Mouse (Mus musculus): ENCODE results near the gene Upk3a.
"Not testable (repeated sequence)": the region's sequence is repeated elsewhere in the genome, so short reads cannot be mapped to it uniquely, and the experiment has no call there.

Gene Upk3a

DNA sequence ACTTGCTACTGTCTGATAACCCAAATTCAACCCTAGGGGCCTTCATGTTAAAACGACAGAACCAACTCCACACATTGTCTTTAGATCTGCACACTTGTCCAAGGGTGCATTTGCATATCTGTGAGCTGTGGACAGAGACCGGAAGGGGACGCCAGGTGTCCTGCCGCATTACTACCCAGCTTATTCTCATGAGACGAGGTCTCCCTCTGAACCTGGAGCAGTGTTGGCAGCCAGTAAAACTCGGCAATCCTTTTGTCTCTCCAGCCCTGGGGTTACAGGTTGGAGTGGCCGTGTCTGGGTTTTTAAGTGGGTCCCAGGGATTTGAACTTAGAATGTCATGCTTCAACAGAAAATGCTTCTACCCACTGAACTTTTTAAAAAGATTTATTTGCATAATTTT lies 17.0 kb upstream of the Upk3a start:
- in situ Hi-C loops (cut with MboI; ENCODE audit: low sequenced_read_pairs), result no loop called here

DNA sequence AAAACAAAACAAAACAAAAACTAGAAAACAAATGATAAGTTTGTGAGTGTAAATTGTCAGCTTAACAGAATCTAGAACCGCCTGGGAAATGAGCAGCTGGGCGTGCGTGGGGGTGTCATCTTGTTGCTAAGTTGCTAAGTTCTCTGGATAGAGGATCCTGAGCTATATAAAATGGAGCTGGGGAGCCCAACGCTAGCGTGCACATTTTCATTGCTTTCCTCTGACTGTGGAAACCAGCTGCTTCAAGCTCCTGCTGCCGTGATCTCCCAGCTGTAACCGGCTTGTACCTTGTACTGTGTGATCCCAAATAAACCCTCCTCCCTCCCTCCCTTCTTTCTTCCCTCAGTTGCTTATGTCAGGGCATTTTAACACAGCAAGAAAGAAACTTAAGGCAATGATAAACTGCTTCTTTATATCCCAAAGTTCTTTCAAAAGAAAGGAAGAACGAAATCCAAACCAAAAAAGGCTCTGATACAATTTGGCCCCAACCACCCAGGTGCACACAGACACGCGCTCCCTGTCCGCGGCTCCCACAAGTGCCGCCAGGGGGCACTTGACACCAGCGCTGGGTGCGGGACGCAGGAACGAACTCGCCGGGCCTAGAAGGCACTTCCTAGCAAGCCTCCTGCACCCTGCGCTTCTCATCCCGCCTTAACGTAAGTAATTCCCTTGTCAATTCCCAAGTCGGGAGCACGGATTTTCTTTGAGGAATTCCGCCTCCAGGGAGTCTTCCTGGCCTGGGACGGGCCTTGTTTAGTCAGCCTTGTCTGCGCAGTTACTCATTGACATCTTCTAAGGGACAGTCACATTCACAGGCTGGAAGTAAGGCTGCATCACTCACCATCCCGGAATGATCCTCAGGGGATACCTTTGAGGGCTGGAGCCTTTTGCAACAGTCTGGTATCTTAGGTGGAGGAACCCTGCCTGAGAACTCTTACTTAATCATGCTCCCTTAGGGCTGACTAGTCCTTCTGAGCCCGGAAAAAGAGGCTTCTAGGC lies 15.7 kb upstream of the Upk3a start:
- in situ Hi-C loops (cut with MboI; ENCODE audit: low sequenced_read_pairs), result no loop called here

DNA sequence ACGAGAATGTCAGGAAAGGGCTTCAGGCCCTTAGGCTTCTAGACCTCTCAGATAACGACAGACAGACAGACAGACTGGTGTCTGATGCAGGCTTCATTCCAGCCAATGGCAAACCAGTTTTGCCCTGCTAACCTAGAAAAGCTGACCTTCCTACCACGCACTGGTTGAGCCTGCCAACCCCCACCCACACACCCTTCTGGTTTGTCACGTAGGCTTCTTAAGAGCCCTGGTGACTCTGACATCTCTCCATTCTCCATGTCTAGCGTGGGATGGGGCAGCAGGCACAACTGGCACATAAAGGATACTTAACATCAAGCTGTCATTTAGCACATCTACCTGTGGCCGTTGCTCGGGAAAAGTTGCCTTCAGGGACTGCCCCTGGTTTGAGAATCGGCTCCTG lies 7.3 kb upstream of the Upk3a start:
- in situ Hi-C loops (cut with MboI; ENCODE audit: low sequenced_read_pairs), result no loop called here

DNA sequence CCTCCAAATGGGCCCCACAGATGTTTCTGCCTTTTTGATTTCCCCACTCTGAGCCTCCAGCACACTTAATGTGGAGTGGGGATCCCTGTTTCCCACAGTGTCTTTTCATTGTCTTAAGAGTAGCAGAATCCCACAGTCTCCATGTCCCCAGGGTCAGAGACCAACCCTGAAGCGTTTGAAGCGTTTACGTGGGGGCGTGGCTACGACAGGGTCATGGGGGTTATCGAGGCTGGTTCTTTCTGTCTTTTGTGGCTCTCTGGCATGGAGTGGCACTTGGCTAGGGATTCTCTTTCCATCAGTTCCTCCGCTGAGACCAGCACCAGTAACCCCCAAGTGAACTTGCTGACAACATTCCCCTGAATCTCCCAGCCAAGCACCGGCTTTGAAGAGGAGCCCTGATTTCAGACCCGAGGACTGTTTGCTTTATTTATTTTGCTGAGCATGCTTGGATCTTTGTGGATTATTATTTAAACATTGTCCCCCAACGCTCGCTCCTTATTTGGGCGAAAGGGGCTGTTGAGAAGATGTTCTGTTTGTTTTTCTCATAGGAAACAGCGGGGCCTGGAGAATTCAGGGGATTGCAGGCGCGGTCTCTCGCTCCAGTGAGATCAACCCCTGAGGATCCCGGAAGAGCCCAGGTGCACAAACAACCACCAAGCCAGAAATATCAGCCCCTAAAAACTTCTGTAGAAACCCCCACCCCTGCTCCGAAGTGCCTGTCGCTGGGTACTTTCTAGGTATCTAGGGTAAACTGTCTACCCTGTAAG lies 4.9 kb upstream of the Upk3a start:
- in situ Hi-C loops (cut with MboI; ENCODE audit: low sequenced_read_pairs), result no loop called here

DNA sequence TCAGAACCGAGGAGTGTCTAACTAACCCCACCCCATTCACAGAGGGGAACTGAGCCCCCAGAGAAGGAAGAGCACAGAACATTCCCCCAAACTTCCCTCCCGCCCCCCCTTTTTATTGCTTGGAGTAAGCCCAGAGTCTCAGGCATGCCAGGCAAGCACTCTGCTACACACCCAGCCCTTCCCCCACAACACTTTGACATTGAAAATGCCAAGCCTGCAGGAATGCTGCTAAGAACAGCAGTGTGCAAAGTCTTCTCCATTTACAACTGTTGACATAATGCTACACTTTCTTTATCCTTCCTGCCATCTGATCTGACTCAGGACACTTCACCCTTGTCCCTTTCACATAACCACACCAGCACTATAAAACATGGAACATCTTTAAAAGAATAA lies 4.3 kb upstream of the Upk3a start:
- in situ Hi-C loops (cut with MboI; ENCODE audit: low sequenced_read_pairs), result no loop called here

DNA sequence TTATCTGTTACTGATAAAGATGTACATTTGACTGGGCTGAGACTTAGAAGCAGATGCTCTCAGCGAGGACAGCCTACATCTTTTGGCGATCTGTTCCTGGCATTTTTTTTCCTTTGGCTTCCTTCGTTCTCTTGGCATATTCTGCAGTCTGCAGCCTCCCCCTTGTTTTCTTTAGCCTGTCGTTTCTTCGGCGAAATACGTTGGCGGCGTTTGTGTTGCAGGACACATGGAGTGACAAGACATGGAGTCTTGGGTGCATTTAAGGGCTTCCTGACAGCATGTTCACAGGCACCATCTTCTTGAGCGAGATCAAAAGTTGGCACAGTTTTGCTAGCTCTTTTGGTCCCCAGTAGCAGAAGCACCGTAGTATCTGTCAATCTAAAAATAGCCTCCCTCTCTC lies 1.2 kb upstream of the Upk3a start:
- in situ Hi-C loops (cut with MboI; ENCODE audit: low sequenced_read_pairs), result no loop called here

DNA sequence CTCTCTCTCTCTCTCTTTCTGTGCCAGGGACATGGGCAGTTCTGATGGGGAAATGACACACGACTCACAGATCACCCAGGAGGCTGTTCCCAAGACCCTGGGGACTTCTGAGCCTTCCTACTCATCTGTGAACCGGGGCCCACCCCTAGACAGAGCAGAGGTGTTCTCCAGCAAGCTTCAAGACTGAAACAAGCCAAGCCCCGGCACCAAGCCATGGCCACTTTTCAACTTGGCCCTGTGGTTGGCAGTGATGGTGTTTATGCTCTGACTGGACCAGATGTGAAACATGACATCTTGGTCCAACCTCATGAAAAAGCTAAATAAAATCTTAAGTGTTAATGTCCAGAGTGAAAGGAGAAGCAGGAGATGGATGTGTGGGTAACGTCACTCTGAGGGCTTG lies 5.3 kb downstream of the Upk3a start:
- in situ Hi-C loops (cut with MboI; ENCODE audit: low sequenced_read_pairs), result no loop called here

DNA sequence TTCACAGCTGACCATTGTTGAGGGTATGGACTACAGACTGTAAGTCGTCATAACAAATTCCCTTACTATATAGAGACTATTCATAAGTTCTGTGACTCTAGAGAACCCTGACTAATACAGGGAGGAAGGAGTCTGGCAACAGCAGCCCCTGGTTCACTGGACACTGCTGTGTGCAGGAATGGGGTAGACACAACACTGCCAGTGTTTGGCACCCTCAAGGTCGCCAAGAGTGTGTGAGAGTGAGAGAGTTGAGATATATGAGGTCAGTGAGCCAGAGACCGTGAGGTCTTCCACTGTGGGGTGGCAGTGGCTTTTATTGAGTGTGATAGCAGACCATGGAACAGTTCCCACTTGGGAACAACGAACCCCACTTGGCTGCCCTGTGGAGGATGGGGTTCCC lies 9.3 kb downstream of the Upk3a start:
- in situ Hi-C loops (cut with MboI; ENCODE audit: low sequenced_read_pairs), result no loop called here

DNA sequence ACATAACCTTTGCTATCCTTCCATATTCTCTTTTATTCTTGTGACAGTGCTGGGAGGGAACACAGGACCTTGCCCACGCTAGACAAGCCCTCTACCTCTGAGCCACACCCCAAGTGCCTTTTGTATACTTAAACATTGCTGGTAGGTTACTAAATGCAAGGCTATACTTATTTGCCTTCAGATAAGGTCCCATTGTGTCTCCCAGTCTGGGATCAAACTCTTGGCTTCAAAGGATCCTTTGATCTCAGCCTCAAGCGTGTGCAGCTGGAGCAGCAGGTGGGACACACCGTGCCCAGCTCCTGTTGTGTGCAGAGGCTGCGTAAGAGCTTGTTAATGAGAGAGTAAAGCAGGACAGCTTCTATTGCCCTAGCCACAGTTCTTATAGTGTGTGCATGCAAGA lies 10.8 kb downstream of the Upk3a start:
- in situ Hi-C loops (cut with MboI; ENCODE audit: low sequenced_read_pairs), result no loop called here

DNA sequence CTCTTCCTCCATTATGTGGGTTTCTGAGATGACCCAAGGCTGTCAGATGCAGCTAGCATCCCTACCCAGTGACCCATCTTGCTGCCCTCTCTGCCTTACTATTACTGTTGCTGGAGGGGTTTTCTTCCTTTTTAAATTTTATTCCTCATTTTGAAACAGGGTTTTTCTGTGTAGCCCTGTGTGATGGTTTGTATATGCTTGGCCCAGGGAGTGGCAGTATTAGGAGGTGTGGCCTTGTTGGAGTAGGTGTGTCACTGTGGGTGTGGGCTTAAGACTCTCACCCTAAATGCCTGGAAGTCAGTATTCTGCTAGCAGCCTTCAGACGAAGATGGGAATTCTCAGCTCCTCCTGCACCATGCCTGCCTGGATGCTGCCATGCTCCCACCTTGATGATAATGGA lies 11.7 kb downstream of the Upk3a start, which contains the start of gene Fam118a:
Fam118a (plus strand) TSS at position 301 of the 400 bp plus-strand sequence.
- in situ Hi-C loops (cut with MboI; ENCODE audit: low sequenced_read_pairs), result not testable (repeated sequence)

DNA sequence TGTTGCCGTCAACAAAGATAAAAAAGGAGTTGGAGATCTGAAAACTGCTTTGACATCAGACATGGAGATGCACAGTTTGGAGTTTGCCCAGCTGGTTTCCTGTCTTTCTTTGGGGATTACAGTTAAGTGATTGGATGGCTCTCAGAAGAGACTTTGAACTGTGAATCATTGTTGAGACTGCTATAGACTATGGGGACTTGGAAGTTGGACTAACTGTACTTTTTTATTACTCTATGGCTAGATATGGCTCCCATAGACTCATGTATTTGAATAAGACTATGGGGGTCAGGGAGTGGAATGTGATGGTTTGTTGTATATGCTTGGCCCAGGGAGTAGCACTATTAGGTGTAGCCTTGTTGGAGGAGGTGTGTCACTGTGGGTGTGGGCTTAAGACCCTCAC lies 13.7 kb downstream of the Upk3a start:
- in situ Hi-C loops (cut with MboI; ENCODE audit: low sequenced_read_pairs), result not testable (repeated sequence)

DNA sequence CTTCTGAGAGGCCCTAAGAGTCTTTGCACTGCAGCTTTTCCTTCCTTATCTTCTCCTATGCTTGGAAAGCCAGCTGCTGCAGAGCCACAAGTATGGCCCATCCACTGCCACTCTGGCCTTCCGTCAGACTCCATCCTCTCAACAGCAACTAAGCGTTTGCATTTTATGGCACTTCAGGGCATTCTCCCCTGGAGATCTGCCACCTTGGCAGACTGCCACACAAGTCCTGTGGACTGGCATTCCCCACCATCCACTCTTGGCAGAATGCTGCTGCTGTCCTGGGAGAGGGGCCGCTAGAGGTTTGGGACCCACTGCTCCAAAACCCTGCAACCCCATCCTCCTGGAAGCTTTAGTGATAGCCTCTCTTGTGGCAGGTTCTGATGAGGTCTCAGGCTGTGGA lies 14.9 kb downstream of the Upk3a start:
- in situ Hi-C loops (cut with MboI; ENCODE audit: low sequenced_read_pairs), result no loop called here

DNA sequence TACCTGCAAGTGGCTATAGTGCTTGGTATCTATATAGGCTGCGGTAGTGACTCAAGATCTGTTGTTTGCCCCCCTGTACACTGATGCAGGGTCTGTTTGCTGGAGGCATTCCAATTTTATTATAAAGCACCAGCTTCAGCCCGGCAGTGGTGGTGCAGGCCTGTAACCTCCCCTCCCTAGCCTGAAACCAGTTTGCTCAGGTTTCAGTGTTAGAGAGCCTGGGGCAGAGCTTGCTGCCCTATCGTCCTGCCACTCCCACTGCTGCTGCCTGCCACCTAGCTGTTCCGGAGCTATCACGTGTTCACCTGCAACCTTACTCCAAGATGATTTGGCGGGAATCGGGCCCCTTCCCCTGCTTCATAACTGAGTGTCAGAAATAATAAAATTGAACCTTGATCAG lies 17.0 kb downstream of the Upk3a start:
- in situ Hi-C loops (cut with MboI; ENCODE audit: low sequenced_read_pairs), result not testable (repeated sequence)

DNA sequence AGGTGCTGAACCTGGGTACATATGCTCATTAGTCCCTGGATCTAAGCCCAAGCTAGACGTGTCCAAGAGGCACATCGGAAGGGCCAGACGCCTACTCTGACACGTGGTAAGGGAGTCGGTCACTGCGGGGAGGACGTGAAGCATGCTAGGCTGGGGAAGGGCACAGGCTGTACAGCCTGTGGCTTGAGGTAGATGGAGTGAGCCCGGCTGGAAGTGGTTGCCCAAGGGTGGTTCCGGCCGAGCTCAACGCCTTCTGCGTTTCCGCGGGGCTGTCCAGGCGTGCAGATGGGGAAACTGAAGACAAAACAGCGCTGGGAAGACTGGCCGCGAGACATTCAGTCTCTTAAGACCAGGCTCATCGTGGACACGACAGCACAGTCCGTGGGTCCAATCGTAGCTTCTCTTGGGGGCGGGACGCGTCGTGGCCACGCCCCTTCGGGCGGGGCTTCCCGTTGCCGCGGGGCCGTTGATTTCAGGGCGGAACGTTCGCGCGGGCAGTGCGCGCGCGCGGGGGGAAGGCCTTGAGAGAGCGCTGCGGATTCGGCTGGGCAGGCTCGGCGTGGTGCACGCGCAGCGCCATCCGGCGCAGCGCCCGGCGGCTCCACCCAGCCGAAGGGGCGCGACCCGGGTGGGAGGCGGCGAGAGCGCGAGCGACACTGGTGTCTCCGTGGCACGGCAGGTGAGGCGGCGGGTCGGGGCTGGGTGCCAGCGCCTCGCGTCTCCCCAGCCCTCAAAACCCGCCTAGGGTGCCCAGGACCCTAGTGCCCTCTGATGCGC lies 19.8 kb downstream of the Upk3a start:
- in situ Hi-C loops (cut with MboI; ENCODE audit: low sequenced_read_pairs), result no loop called here

DNA sequence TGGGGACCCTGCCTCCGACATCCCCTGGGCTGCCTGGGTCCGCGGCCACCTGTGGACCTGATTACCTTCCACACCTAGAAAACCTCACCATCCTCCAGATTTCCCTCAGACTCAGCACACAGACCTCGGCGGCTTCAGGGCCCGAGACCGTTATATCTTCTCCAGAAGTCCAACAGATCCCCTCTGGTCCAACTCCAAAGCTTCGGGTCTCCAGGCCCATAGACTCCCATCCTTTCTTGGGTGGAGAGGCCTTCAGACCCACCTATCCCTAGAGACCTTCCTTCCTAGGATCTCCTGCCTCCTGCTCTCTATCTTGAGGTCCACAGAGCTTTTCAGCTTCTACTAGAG lies 20.4 kb downstream of the Upk3a start:
- in situ Hi-C loops (cut with MboI; ENCODE audit: low sequenced_read_pairs), result no loop called here

DNA sequence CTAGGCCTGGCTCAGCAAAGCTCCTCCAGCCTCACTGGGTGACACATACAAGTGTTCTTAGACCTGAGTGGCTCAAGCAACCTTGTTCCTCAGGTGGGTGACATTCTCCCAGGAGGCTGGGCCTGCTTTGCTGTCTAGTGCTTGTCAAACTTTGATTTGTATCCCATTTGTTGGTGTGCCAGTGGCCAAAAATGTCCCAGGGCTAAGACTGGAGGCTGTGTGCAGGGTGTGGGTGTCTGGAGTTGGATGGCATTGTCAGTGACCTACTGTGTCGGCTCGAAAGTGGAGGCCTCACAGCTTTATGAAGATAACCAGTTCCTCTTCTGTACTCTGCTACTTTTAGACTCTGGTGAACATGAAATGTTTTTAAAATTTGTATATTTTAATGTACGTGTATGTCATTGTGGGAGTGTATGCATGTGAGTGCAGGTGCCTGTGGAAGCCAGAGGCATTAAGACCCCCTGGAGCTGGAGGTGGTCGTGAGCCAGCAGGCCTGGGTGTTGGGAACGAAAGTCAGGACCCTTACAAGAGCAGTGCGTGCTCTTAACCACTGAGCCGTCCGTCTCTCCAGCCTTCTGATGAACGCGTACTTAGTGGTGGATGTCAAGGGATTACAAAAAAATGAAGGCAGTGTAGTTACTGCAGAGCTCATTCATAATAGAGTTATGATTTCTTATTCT lies 24.7 kb downstream of the Upk3a start:
- in situ Hi-C loops (cut with MboI; ENCODE audit: low sequenced_read_pairs), result no loop called here

DNA sequence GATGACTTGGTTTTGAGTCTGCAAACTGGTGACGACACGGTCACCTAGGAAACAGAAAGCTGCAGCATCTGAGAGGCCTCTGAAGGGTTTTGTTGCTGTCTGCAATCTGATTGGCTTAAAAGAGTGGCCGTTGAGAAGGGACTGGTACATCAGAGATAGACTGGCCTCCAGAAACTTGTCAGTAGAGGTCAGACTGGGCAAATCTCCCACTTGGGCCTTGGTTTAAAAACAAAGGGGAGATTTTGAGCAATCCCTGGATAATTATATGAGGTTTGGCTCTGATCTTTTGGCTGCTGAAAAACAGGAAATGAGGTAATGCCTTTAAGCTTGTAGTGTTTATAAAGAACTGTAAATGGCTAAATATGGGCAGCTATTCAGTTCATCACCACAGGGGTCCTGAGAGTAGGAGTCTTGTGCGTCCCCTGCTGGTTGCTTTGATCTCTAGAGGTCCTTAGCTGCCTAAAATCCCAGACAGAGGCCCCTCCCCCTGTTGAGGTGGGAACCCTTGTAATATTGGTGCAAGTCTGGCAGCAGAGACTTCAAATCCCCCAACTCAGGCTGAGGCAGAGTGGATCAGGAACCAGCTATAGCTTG lies 25.5 kb downstream of the Upk3a start:
- in situ Hi-C loops (cut with MboI; ENCODE audit: low sequenced_read_pairs), result no loop called here

DNA sequence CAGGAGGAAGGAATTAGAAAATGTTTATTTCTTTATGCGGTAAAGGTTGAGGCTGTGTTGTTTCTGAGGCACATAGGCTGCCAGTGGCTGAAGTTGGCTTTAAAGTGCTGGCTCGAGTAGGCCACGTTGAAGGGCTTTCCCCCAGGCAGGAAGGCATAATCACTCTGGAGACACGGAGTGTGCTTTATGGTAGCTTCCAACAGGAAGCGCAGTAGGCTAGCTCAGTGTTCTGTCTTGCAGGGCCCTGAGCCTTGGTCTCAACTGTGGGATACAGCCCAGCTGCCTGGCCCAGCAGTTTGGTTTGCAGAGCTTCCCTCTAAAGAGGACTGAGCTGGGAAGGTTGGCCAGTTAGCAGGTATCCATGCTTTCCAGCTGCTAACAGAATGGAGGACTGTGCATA lies 26.2 kb downstream of the Upk3a start:
- in situ Hi-C loops (cut with MboI; ENCODE audit: low sequenced_read_pairs), result no loop called here

DNA sequence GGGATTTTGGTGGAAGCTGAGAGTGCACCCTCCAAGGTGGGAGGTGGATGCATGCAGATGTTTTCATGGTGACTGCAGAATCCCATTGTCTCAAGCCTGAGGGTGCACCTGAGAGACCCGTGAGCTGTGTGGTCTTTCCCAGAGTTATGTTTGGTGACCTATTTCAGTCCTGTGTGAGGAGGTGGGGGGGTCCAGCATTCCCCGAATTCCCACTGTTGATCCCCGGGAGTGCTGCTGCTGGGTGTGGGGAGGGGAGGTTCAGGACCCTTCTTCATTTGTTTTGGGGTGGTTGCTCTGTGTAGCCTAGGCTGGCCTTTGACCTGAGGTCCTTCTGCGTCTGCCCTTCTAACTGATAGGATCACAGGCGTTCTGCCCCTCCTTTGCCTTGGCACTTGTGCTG lies 26.8 kb downstream of the Upk3a start:
- in situ Hi-C loops (cut with MboI; ENCODE audit: low sequenced_read_pairs), result no loop called here

DNA sequence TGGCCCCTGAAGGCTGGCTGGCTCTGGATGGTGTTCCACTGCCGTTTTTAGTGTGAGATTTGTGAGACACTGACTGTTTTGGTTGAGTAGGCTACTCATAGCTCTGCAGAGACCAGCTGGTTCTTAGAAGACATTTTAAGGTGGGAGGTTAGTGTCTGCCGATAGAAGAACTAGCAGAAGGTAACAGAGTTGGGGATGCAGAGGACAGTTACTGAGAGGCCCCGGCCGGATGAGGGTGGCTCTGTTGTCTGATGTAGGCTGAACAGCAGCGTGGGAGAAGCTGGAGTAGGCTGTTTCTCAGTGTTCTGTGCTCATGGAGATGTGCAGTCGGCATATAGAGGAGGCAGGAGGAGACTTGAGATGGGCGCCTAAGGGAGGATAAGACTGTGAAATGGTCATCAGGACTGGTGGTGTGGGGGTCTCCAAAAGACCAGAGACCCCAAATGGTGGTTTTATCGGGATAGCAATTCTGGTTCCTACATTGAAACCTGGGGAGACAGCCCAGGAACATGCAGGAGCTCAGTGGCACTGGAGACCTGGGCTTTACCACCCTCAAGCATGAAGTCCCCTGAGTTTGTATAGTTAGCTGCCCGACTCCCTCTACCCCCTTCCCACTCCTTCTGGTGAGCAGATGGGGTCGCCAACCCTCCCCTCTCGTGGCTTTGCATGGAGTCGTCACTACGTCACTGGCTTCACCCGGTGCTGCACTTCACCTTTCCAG lies 29.4 kb downstream of the Upk3a start:
- in situ Hi-C loops (cut with MboI; ENCODE audit: low sequenced_read_pairs), result no loop called here
